Mouse (Mus musculus): ENCODE results near the gene Pno1.

Gene Pno1

DNA sequence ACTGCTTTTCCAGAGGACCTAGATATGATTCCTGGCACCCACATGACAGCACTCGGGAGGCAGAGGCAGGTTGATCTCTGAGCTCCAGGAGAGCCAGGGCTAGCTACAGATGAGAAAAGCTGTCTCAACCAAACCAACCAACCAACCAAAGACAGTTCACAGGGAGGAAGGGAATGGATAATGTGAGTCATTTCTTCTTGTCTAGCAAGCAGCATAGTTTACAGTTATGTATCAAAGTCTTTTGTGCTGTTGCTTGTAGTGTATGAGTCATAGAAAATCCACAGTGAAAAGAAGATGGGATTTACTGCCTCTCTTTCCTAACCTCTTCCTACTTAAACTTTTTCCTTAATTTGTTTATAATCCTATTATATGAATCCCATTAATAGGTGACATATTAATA lies 34.7 kb downstream of the Pno1 start:
- DNase-seq (ENCODE audit: low spot score) = no peak

DNA sequence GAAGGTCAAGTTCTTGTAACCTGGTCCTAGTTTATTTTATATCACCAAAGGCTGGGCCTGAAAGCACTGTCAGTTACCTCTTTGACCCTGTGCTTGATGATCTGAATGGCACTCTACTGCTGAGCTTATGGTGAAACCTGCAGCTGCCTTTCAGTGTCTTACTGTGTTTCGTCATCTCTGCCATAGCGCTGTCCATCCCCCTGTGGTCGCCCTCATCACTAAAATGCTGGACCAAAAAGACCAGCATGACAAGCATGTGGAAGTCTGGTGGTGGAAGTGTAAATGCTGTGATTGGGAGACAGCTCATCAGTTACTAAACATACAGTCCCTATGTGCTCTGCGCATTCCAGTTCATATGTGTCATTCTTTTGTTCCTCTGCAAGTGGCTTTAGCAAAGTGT lies 39.1 kb downstream of the Pno1 start:
- DNase-seq (ENCODE audit: low spot score) = no peak

DNA sequence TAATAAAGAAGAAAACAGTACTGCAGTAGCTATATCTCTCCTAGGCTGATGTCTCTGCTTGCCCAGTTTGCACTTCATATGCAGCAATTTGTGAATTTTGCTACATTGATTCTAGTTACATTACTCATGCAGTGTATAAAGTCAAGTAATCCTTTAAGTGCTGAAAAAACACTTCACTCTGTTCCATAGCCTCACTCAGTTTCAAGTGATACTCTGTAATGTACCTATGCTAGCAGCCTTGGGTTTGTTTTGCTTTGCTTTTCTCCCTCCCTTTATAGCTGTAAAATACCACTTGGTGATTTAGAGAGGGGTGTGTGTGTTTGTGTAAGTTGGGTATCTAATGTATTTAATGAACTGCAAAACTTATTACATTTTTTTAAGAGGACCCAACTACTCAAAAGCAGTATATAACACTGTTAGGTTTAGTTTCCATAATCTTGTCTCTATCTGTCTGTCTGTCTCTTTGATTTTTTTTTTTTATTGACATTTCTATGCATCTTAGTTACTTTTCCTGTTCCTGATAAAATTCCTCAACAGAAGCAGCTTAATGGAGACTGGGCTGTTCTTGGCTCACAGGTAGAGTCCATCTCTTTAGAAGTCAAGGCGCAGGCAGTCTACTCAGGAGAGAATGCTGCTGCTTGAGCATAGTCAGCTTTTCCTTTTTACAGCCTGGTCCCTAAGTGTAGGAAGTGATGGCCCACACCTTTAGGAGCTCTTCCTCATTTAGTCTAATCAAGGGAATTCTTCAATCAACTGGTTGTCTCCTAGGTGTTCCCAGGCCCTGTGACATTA lies 40.2 kb downstream of the Pno1 start:
- no peak for DNase-seq (ENCODE audit: low spot score)

DNA sequence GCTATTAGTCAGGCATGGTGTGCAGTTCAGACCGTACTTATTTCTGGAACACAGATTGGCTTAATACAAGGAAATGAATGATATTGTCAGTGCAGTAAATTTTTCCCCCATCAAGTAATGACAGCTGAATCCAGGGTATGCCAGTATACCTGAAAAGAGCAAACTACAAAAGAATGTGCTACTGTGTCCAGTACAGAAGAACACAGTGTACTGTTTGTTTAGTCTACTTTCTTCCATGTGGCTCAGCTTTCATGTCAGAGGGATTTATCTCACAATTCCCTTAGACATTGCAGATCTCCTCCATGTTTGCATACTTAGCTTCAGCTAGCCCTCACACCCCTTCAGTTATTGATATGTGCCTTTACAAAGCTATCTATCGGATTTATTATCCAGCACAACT lies 42.1 kb downstream of the Pno1 start:
- no peak for DNase-seq (ENCODE audit: low spot score)

DNA sequence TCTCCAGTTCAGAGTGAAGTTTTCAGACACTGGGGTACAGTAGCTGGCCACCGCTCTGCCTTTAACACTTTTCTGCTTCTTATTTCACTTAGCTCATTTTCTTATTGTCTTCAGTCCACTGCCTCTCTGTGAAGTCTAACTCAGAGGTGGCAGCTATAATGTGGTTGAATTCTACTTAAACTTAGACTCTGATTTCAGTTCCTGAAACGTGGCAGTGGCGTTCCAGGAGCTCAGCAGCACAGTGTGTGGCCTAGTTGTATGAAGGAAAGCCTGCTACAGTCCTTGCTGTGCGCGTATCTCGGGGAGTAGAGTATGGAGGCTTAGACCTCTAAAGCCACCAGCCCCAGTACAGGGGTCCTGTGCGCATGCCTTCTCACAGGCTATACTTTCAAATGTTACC lies 44.7 kb downstream of the Pno1 start:
- DNase-seq (ENCODE audit: low spot score) = no peak

DNA sequence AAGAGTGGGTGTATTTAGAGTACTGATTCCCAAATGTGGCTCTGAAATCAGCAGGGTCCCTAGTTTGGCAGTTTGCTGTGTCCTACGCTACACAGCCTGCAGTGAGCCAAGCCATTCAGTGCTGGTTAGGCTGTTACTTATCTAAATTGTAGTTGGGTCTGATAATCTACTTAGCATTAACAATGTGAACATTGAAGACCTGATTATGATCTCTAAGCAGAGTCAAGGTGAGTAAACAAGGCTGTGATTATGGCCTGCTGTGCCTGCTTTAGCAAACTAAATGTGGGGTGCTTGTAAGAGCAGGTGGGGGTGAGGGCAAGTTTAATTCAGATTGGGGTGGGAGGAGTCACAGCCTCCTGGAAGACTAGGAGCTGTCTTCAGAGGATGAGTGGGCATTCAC lies 47.4 kb downstream of the Pno1 start:
- no peak for DNase-seq (ENCODE audit: low spot score)

DNA sequence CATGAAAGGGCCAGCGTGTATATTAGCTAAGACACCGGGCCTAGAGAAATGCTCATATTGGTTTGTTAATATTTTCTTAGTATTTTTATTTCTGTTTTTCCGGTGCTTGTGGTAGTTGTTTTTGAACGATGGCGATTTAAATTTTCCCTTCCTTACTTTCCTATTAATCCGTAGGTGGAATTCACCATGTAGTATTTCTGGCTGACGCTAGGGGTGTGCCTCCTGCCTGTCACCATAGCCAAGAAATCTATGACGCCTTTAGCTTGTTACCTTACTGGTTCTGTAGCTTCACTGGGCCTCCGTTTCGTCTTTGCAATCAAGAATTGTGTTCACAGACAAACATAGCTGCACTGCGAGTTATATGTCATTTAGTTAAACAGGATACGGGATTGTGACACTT lies 51.1 kb downstream of the Pno1 start:
- DNase-seq (ENCODE audit: low spot score) = peak; percentile 63

DNA sequence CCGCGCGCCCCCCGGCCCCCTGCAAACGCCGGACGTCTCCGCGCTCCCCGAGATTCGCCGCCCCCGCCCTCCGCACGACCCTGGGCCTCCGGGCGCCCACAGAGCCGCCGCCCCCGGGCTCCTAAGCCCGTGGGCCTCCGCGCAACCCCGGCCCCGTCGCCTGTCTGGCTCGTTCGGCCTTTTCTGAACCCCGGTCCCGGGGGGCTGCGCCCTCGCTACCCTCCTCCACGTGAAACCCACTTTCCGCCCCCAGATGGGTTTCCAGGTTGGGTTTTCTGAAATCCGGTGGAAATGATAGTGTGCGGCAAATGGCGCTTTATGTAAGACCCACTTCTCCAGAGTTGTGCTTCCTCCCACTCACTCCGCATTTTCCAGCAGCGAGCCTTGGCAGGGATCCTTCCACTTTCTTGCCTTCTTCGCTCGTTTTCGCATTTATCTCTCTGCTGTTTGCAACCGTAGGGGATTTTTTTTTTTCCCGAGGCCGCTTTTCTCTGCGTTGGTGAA lies 51.6 kb downstream of the Pno1 start:
- peak; percentile 70 for DNase-seq (ENCODE audit: low spot score)

DNA sequence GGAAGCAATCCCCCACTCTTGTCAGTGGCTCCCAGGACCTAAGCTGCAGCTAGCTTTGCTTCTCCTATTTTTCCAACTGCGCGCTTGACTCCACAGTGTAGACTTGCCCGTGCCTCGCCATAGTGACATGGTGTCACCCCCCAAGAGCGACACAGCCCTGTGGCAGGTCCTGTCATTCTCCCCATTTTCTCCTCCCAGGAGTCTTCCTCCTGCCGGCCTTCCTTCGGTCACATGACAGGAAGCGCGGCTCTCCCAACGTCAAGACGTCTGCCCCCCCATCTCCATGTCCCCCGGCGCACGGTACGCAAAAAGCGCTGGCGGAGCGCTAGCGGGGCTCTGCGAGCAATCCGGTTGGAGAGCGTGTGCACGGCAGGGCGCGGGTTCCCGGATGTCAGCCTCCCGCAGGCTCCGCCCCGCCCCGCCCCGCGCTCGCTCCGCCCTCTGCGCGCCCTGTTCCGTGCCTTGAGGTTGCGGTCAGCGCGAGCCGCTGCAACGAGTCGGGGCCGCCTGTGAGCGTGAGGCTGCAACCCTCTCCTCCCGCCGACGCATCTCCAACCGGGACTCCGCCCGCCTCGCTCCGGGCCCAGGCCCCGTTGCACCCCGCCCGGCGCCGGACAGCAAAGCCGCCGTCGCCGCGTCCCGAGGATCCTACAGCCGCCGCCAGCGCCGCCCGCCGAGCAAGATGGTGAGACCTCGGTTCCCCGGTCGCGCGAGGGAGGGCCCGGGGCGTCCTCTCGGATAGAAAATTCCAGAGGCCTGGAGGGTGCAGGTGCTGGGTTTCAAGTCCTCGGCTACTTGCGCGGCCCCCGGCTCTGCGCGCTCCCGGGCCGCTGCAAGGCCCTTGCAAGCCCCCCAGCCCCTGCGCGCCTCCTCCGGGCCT lies 52.3 kb downstream of the Pno1 start, which contains the start of gene Ppp3r1:
TSS of gene Ppp3r1 (plus strand) at position 406 of the 880 bp plus-strand sequence.
- DNase-seq (ENCODE audit: low spot score) = peak; percentile 96
